Mouse (Mus musculus) E14TG2a.4 (cell line): Measurements from ENCODE around the gene Ryr2.

Experiments used
- CTCF ChIP-seq: conservative IDR thresholded peaks from 2 replicates; pipeline ENCODE4 v1.5.1; 2014; ENCODE audit warnings: low read length
- POU5F1 ChIP-seq: IDR thresholded peaks from 2 replicates; pipeline ENCODE4 v1.6.1; 2014; ENCODE audit warnings: low read length, borderline replicate concordance

- no peak for TF ChIP-seq POU5F1
- TF ChIP-seq CTCF, result no peak
These were observed 560.9 kb downstream of the Ryr2 start for GRCm38 (mm10) chr13:11545841-11546240.
